Mouse (Mus musculus) left cerebral cortex, postnatal 36 days (tissue): Measurements from ENCODE around the gene Btbd35f22. TPM values are rescaled to one million over a fixed set of nuclear protein-coding genes. Genes with fewer than 3 reads are reported as not detected.
"Not testable (repeated sequence)": the region's sequence is repeated elsewhere in the genome, so short reads cannot be mapped to it uniquely, and the experiment has no call there.

Experiments used
- DNase-seq, 2 experiments: peaks; one replicate each; pipeline ENCODE4 v3.0.0; 2021 to 2022; ENCODE audit warnings: low spot score in 2 of 2, mixed read lengths in 1 of 2
- intact Hi-C: fragments of 180-260 bp; cut with DNase I; formaldehyde crosslinking; loops from one replicate; pipeline ENCODE4 v1.15.1; 2025
- total RNA-seq, 2 experiments: library from RNA; stranded (reverse); gene quantifications; 2 replicates each; pipeline ENCODE4 v1.2.3; 2021

Btbd35f22 gene
- not detected for total RNA-seq

- intact Hi-C loops, DNase-seq: not testable (repeated sequence)
Measured at GRCm38 (mm10) chrX:32047529-32047928, at the start of gene Btbd35f22. Btbd35f22 (plus strand) TSS chrX:32047829.

Other genes starting within 250 kb of the Btbd35f22 start
- not detected for gene Gm21637, start 85.8 kb upstream of the Btbd35f22 start, total RNA-seq
- not detected for gene Btbd35f2, start 230.6 kb downstream of the Btbd35f22 start, total RNA-seq